Mouse (Mus musculus): ENCODE measurements around the gene Palld. TPM values are rescaled to one million over a fixed set of nuclear protein-coding genes. Genes with fewer than 3 reads are reported as not detected.

The Palld gene
- polyA plus RNA-seq, 1 experiment from 2014 or later = 62.9 TPM

DNA sequence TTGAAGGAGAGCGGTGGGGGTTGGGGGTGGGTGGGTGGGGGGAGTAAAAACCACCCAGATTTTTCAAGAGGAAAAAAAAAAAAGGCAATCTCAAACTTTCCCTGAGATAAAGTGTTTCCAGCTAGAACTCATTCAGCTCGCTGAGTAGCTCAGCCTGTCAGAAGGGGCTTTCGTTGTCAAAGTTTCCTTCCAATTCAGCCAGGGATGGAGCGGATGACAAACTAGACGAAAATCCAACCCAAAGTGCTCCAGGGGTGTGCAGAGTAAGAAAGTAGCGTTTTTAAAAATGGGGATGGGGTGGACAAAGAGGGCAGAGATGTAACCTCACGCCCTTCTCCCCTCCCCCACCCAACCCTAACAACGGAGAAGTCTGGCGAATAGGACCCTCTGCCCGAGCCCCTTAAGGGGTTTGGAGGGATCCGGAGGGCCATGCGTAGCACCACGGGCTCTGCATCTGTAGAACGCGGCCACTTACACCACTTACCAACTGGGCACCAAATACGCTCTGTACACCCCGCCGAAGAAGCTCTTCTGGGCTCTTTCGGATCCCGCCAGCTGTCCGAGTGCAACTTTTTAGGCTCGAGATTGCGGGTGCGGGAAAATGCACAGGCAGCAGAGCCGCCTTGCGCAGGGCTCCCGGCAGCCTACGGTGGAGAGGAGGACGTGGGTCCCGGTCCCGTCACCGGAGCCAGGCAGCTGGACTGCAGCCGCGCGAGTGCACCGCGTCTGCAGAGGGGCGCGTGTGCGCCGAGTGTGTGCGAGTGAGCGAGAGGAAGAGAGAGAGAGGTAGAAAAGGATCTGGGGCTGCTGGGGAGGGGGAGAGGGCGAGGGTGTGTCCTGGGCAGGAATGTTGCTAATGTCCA, 142.9 kb downstream of the Palld start:
- peak overlapping the region; percentile 59; the same call in 1 of the 2 replicates for H3K27ac ChIP-seq (replicated peaks; ENCODE audit: low read depth, low read length)

DNA sequence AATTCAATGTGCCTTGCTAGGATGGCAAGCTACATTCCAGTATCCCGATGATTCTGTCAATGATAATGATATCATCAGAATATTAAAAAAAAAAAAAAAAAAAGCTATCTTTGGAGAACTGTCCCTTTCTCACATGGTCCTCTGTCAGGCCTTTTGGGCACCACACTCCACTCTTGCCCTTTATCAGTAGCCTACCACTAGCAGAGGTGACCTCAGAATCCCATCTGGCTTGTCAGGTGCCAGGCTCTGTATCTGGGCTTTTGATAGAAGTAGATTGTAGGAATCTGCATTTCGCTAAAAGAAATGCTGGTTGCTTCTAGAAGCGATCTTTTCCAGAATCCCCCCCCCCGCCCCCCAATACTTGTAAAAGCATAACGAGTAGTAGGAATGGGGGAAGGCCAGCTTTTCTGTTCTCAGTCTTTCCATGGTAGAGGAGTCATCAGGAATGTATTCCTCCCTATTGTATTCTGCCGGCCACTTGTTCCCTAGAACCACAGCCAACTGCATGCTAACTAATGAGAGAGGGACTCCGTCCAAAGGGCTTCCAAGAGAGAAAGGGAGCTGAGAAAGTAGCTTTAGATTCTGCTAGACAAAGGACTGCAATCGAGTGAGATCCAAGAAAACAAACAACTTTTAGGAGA, 143.7 kb downstream of the Palld start:
- ATAC-seq (ENCODE audit: insufficient number of reproducible peaks, low FRiP score, low TSS enrichment, low read depth) (no peak), DNase-seq (ENCODE audit: low spot score) (no peak)
- 23% methylated on average over 8 of the region's 8 CpGs for WGBS
- Histone ChIP-seq H3K4me1 (ENCODE audit: control insufficient read depth, insufficient read depth, low read length) (peaks cover 10% of the 10 kb centered on the region; the same call in 1 of the 2 replicates), H3K4me2 (ENCODE audit: low read depth, severe bottlenecking) (peak overlapping the region; percentile 80), H3K9ac (ENCODE audit: low read length) (peak overlapping the region; percentile 49; the same call in 1 of the 2 replicates), H3K27ac (replicated peaks; ENCODE audit: low read depth, low read length) (no peak overlapping the region), H3K27me3 (ENCODE audit: control insufficient read depth, insufficient read depth, low read length) (no peaks in the 10 kb centered on the region), H3K4me3 (ENCODE audit: low read depth, low read length) (peak overlapping the region; percentile 64), H3K9me3 (ENCODE audit: control insufficient read depth, low read length) (no peaks in the 10 kb centered on the region), H3K36me3 (ENCODE audit: control insufficient read depth, insufficient read depth, low read length) (no peaks in the 10 kb centered on the region)

More for the DNA sequence above, 142.9 kb downstream of the Palld start:
- peak overlapping the region; percentile 64 for H3K4me3 ChIP-seq (ENCODE audit: low read depth, low read length)
- no peaks in the 10 kb centered on the region for H3K36me3 ChIP-seq (ENCODE audit: control insufficient read depth, insufficient read depth, low read length)
- DNase-seq (ENCODE audit: low spot score) (peak; percentile 75), ATAC-seq (ENCODE audit: insufficient number of reproducible peaks, low FRiP score, low TSS enrichment, low read depth) (peak; percentile 77)
- H3K4me1 ChIP-seq (ENCODE audit: control insufficient read depth, insufficient read depth, low read length) = peaks cover 10% of the 10 kb centered on the region; the same call in 1 of the 2 replicates
- no peaks in the 10 kb centered on the region for H3K9me3 ChIP-seq (ENCODE audit: control insufficient read depth, low read length)
- peak overlapping the region; percentile 80 for H3K4me2 ChIP-seq (ENCODE audit: low read depth, severe bottlenecking)
- H3K9ac ChIP-seq (ENCODE audit: low read length) = peak overlapping the region; percentile 84
- no peaks in the 10 kb centered on the region for H3K27me3 ChIP-seq (ENCODE audit: control insufficient read depth, insufficient read depth, low read length)
- WGBS = 1% methylated on average over 44 of the region's 44 CpGs

DNA sequence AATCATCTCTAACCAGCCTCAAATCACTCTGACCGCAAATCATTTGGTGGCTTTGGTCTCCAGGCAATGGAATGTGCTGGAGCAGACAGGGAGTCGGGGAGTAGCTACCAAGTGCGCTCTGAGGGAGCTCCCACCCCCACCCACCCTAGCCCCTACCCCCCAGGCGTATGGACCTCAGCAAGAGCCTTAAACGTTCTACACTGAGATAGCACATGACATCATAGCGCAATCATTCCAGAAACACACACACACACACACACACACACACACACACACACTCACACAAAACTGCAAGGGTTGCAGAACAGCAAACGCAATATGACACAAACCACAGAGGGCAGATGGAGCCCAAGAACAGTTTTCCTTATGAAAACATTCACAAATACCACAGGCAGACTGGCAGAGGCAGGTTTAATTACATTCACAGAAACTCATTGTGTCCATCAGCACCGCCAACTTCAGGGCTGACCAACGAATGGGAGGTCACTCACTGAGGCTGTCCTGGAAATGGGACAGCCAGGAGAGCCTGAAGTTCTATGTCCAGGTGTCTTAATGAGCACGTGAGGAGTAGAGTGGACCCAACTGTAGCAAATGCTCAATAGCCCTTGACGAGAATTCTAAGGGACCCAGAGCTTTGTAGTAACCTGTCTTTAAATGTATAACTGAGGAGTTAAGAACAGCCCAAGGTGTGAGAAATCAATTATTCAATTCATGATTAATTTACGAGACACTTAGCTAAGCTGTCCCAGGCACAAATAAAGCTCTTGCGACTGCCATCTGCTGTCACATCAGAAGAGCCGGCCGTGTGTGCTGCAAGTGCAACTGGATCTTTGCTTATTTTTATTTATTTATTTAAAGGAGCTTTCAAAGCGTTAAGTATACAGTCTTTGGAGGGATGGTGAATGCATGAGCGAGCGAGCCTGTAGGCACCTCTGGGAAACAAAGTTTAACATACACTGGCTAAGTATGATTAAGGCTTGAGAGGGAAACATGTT, 145.2 kb downstream of the Palld start:
- WGBS = 22% methylated on average over 18 of the region's 18 CpGs
- H3K9ac ChIP-seq (ENCODE audit: low read length) = no peak overlapping the region

DNA sequence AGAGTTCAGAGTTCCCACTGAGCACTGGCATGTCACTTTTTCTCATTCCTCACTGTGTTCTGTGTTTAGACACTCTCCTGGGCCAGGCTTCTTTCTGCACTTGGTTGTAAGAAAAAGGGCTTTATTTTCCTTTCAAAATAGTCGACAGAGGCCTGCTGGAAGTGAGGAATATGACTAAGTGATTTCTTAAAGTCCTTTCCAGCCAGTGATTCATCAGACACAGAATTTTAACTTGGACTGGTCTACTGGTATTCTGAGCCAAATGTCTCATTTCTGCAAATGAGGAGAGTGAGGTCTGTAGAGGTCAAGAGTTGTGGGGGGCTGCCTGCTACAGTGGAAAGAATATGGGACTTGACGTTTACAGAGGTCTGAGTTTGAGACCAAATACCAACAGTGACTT, 147.3 kb downstream of the Palld start:
- ATAC-seq (ENCODE audit: insufficient number of reproducible peaks, low FRiP score, low TSS enrichment, low read depth) = no peak

More for the DNA sequence above, 145.2 kb downstream of the Palld start:
- peak; percentile 55 for ATAC-seq (ENCODE audit: insufficient number of reproducible peaks, low FRiP score, low TSS enrichment, low read depth)
- Histone ChIP-seq H3K4me2 (ENCODE audit: low read depth, severe bottlenecking) (peak overlapping the region; percentile 80), H3K36me3 (ENCODE audit: control insufficient read depth, insufficient read depth, low read length) (no peaks in the 10 kb centered on the region), H3K27ac (replicated peaks; ENCODE audit: low read depth, low read length) (peak overlapping the region; percentile 40; the same call in 1 of the 2 replicates), H3K9me3 (ENCODE audit: control insufficient read depth, low read length) (no peaks in the 10 kb centered on the region), H3K4me3 (ENCODE audit: low read depth, low read length) (no peak overlapping the region; the same call in 1 of the 2 replicates), H3K4me1 (ENCODE audit: control insufficient read depth, insufficient read depth, low read length) (peaks cover 10% of the 10 kb centered on the region; the same call in 1 of the 2 replicates), H3K27me3 (ENCODE audit: control insufficient read depth, insufficient read depth, low read length) (no peaks in the 10 kb centered on the region)
- peak; percentile 53 for DNase-seq (ENCODE audit: low spot score)

DNA sequence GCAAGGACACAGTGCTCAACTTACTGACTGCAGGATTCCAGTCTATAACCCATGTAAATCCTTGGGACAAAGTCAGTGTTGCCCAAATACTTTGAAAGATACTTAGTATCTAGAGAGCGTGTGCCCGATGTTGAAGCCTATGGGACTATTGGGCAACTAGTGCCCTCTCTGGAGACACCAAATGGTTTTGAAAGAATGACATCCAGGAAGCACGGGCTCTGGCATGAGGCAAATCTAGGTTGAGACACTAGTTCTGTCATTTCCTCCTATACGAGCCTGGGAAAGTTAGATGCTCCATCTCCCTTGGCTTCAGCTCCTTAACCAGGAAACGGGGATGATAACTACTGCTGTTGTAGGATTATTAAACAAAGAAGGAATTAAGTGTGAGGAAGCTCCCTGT, 155.4 kb downstream of the Palld start:
- Histone ChIP-seq H3K9me3 (ENCODE audit: control insufficient read depth, low read length) (no peaks in the 10 kb centered on the region), H3K36me3 (ENCODE audit: control insufficient read depth, insufficient read depth, low read length) (no peaks in the 10 kb centered on the region), H3K27ac (replicated peaks; ENCODE audit: low read depth, low read length) (no peak overlapping the region), H3K4me1 (ENCODE audit: control insufficient read depth, insufficient read depth, low read length) (0 out of 2 replicates have a peak, but pooled peaks cover 5% of the 10 kb centered on the region), H3K27me3 (ENCODE audit: control insufficient read depth, insufficient read depth, low read length) (no peaks in the 10 kb centered on the region), H3K9ac (ENCODE audit: low read length) (no peak overlapping the region), H3K4me2 (ENCODE audit: low read depth, severe bottlenecking) (no peak overlapping the region), H3K4me3 (ENCODE audit: low read depth, low read length) (no peak overlapping the region)
- DNase-seq (ENCODE audit: low spot score) (no peak), ATAC-seq (ENCODE audit: insufficient number of reproducible peaks, low FRiP score, low TSS enrichment, low read depth) (no peak)
- WGBS = 91% methylated on average over 5 of the region's 5 CpGs

More for the DNA sequence above, 147.3 kb downstream of the Palld start:
- Histone ChIP-seq H3K9me3 (ENCODE audit: control insufficient read depth, low read length) (no peaks in the 10 kb centered on the region), H3K27me3 (ENCODE audit: control insufficient read depth, insufficient read depth, low read length) (no peaks in the 10 kb centered on the region), H3K36me3 (ENCODE audit: control insufficient read depth, insufficient read depth, low read length) (no peaks in the 10 kb centered on the region), H3K27ac (replicated peaks; ENCODE audit: low read depth, low read length) (no peak overlapping the region), H3K4me1 (ENCODE audit: control insufficient read depth, insufficient read depth, low read length) (peaks cover 10% of the 10 kb centered on the region; the same call in 1 of the 2 replicates), H3K4me2 (ENCODE audit: low read depth, severe bottlenecking) (no peak overlapping the region), H3K4me3 (ENCODE audit: low read depth, low read length) (no peak overlapping the region), H3K9ac (ENCODE audit: low read length) (no peak overlapping the region)
- DNase-seq (ENCODE audit: low spot score) = no peak
- 88% methylated on average over 2 of the region's 2 CpGs for WGBS

DNA sequence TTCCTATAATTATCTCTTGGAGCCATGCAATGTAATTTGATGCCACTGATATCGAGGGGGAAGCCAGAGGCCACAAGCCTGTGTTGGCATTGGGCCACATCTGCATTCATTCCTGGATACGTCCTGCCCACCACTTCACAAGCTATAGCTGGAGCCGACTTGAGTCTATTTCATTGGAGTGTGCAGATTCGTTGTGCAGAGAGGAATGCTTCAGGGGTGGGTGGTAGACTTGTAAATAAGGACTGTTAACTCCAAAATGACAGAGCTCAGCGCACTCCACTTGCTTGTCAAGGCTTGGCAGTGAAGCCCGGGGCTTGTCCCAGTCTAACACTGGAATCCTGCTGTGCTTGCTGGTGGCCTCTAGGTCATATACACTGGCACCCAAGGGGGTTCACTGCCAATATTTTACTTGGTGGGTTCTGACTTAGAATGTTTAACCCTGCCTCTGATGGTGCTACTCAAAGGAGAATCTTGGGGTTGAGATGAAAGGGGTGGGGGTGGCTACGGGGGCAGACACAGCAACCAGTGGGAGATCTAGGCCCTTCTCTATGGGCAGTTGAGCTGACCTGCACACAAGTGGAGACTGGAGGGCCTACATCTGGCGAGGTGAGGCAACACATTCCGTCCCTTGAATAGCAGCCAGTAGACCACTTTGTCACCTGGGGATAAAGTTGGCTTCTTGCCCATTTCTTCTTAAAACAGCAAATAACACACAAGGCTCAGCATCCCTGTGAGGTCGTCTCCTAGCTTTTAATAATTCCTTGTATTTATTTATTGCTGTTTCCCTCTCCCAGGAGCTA, 157.1 kb downstream of the Palld start:
- WGBS = 30% methylated on average over 10 of the region's 10 CpGs
- H3K36me3 ChIP-seq (ENCODE audit: control insufficient read depth, insufficient read depth, low read length) = no peaks in the 10 kb centered on the region
- DNase-seq (ENCODE audit: low spot score) = peak; percentile 40
- H3K9me3 ChIP-seq (ENCODE audit: control insufficient read depth, low read length) = no peaks in the 10 kb centered on the region
- no peaks in the 10 kb centered on the region for H3K27me3 ChIP-seq (ENCODE audit: control insufficient read depth, insufficient read depth, low read length)
- no peak overlapping the region for H3K4me3 ChIP-seq (ENCODE audit: low read depth, low read length)
- H3K4me1 ChIP-seq (ENCODE audit: control insufficient read depth, insufficient read depth, low read length) = 0 out of 2 replicates have a peak, but pooled peaks cover 5% of the 10 kb centered on the region
- no peak overlapping the region for H3K9ac ChIP-seq (ENCODE audit: low read length)
- H3K27ac ChIP-seq (replicated peaks; ENCODE audit: low read depth, low read length) = no peak overlapping the region
- H3K4me2 ChIP-seq (ENCODE audit: low read depth, severe bottlenecking) = no peak overlapping the region
- ATAC-seq (ENCODE audit: insufficient number of reproducible peaks, low FRiP score, low TSS enrichment, low read depth) = peak; percentile 72

DNA sequence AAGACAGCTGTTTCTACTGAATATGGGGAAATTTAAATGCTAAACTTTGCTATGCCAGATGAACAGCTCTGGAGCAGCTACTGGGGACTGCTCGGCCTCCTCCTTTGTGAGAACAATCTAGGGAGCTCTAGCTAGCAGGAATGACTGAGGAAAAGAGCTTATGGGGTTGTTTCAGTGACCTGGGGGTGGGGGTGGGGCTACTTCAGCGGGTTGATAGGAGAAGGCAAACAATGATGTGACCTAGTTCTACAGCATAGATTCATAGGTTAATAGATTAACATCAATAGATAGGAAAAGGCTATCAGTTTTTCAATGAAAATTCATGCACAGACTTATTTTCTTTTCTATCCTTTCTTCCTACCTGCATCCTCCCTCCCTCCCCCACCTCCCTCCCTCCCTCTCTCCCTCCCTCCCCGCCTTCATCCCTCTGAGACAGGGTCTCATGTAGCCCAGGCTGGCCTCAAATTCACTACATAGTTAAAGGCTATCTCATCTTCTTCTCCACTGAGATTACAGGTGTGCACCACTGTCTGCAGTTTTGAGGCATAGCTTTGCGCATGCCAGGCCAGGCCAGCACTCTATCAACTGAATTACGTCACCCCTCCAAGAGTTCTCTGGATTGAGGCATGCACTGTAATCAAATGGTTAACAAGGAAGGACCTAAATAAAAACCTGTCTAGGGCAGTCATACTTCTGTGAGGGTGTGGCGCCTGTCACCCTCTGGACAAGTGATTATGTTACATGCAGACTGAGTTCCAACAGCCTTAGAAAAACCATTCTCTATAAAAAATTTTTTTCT, 158.5 kb downstream of the Palld start:
- no peak overlapping the region for H3K4me3 ChIP-seq (ENCODE audit: low read depth, low read length)
- no peak overlapping the region for H3K9ac ChIP-seq (ENCODE audit: low read length)
- no peak overlapping the region for H3K27ac ChIP-seq (replicated peaks; ENCODE audit: low read depth, low read length)
- 76% methylated on average over 5 of the region's 6 CpGs for WGBS
- H3K4me1 ChIP-seq (ENCODE audit: control insufficient read depth, insufficient read depth, low read length) = 0 out of 2 replicates have a peak, but pooled peaks cover 5% of the 10 kb centered on the region
- H3K4me2 ChIP-seq (ENCODE audit: low read depth, severe bottlenecking) = no peak overlapping the region
- H3K27me3 ChIP-seq (ENCODE audit: control insufficient read depth, insufficient read depth, low read length) = no peaks in the 10 kb centered on the region
- DNase-seq (ENCODE audit: low spot score) = no peak
- no peaks in the 10 kb centered on the region for H3K9me3 ChIP-seq (ENCODE audit: control insufficient read depth, low read length)
- no peak for ATAC-seq (ENCODE audit: insufficient number of reproducible peaks, low FRiP score, low TSS enrichment, low read depth)
- H3K36me3 ChIP-seq (ENCODE audit: control insufficient read depth, insufficient read depth, low read length) = no peaks in the 10 kb centered on the region

Data from limb, embryonic 11.5 days (tissue).